Mouse (Mus musculus): ENCODE results near the gene Aqp9.

The Aqp9 gene

DNA sequence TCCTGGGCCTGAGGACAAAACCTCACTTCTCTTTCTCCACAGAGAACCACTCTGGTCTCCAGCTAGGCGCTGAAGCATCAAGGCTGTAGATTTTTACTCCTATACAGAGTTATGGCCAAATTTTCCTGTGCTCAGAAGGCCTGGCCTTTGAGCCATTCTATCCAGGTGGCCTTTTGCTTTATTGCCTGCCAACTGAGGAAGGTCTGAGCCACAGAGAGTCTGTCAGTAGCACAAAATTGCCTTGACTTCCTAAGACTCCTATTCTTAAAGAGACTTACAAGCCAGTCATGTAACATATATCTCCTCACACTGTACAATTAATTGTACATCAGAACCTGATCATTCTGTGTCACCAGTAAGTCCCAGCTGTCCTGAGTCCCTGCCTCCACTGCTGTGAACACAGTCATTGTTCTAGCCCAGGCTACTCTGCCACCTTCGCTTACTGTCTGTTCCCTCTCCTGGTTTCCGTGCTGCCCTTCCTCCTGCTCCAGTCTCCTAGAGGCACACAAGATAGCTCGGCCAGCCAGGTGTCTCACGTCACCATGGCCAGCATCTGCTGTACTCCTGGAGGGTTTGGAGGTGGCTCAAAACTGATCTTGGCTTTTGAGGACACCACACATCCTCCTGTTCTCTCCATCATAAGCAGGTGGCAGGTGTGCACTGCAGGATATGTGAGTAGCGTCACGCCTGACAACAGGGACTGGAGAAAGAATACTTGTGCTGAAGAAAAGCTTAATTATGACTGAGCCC is 96.7 kb downstream of the Aqp9 start:
- peaks cover 13% of the 10 kb centered on the region for H3K27me3 ChIP-seq (ENCODE audit: insufficient read depth, low read length)
- TF ChIP-seq CTCF (conservative IDR thresholded peaks at IDR 0.05; ENCODE audit: low read length) (no peak), NANOG (IDR thresholded peaks at IDR 0.05; ENCODE audit: borderline replicate concordance, low read length) (no peak), POU5F1 (IDR thresholded peaks at IDR 0.05; ENCODE audit: borderline replicate concordance, low read length) (no peak)
- H3K4me3 ChIP-seq (replicated peaks; ENCODE audit: low read length) = no peak overlapping the region
- no peaks in the 10 kb centered on the region for H3K36me3 ChIP-seq (ENCODE audit: insufficient read depth, low read length)
- H3K4me1 ChIP-seq (replicated peaks; ENCODE audit: low read depth, low read length) = no peaks in the 10 kb centered on the region
- H3K9me3 ChIP-seq (ENCODE audit: low read length) = no peaks in the 10 kb centered on the region

- H3K4me1 ChIP-seq (replicated peaks; ENCODE audit: low read depth, low read length) = 0 out of 2 replicates have a peak, but pooled peaks cover 1% of the 10 kb centered on the region
- no peaks in the 10 kb centered on the region for H3K9me3 ChIP-seq (ENCODE audit: low read length)
- no peaks in the 10 kb centered on the region for H3K36me3 ChIP-seq (ENCODE audit: insufficient read depth, low read length)
- no peak for TF ChIP-seq CTCF (conservative IDR thresholded peaks at IDR 0.05; ENCODE audit: low read length)
- no peak for TF ChIP-seq NANOG (IDR thresholded peaks at IDR 0.05; ENCODE audit: borderline replicate concordance, low read length)
- TF ChIP-seq POU5F1 (IDR thresholded peaks at IDR 0.05; ENCODE audit: borderline replicate concordance, low read length) = no peak
- peaks cover 9% of the 10 kb centered on the region; the same call in 1 of the 2 replicates for H3K27me3 ChIP-seq (ENCODE audit: insufficient read depth, low read length)
- H3K4me3 ChIP-seq (replicated peaks; ENCODE audit: low read length) = no peak overlapping the region
These were observed 97.9 kb downstream of the Aqp9 start for GRCm38 (mm10) chr9:71070628-71071027.

- H3K4me1 ChIP-seq (replicated peaks; ENCODE audit: low read depth, low read length) = 0 out of 2 replicates have a peak, but pooled peaks cover 5% of the 10 kb centered on the region
- no peak for TF ChIP-seq CTCF (conservative IDR thresholded peaks at IDR 0.05; ENCODE audit: low read length)
- TF ChIP-seq POU5F1 (IDR thresholded peaks at IDR 0.05; ENCODE audit: borderline replicate concordance, low read length) = no peak
- TF ChIP-seq NANOG (IDR thresholded peaks at IDR 0.05; ENCODE audit: borderline replicate concordance, low read length) = no peak
- no peak overlapping the region for H3K4me3 ChIP-seq (replicated peaks; ENCODE audit: low read length)
- peaks cover 9% of the 10 kb centered on the region; the same call in 1 of the 2 replicates for H3K27me3 ChIP-seq (ENCODE audit: insufficient read depth, low read length)
- no peaks in the 10 kb centered on the region for H3K9me3 ChIP-seq (ENCODE audit: low read length)
- H3K36me3 ChIP-seq (ENCODE audit: insufficient read depth, low read length) = no peaks in the 10 kb centered on the region
These were observed 99.6 kb downstream of the Aqp9 start for GRCm38 (mm10) chr9:71068866-71069390.

DNA sequence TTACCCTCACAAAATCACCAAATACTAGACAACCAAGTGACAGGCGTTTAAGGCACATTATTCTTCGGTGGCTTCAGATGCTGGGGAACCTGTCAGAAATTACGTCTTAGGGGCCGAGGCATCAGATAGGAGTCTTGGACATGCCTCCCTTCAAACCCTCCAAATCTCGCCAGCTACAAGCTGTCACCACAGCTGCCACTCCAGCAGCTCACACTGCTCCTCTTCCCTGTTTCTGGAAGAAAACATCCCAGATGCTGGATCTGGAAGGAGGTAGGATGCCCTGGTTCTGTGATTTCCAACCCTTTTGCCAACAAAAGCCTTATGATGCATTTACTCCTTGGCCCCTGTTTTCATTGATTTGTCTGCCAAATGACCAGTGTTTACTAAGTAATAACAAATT is 101.3 kb downstream of the Aqp9 start:
- Histone ChIP-seq H3K9me3 (ENCODE audit: low read length) (no peaks in the 10 kb centered on the region), H3K4me3 (replicated peaks; ENCODE audit: low read length) (no peak overlapping the region), H3K36me3 (ENCODE audit: insufficient read depth, low read length) (no peaks in the 10 kb centered on the region), H3K27me3 (ENCODE audit: insufficient read depth, low read length) (peaks cover 9% of the 10 kb centered on the region; the same call in 1 of the 2 replicates), H3K4me1 (replicated peaks; ENCODE audit: low read depth, low read length) (0 out of 2 replicates have a peak, but pooled peaks cover 5% of the 10 kb centered on the region)
- TF ChIP-seq POU5F1 (IDR thresholded peaks at IDR 0.05; ENCODE audit: borderline replicate concordance, low read length) = no peak
- TF ChIP-seq NANOG (IDR thresholded peaks at IDR 0.05; ENCODE audit: borderline replicate concordance, low read length) = no peak
- no peak for TF ChIP-seq CTCF (conservative IDR thresholded peaks at IDR 0.05; ENCODE audit: low read length)

- Histone ChIP-seq H3K27me3 (ENCODE audit: insufficient read depth, low read length) (0 out of 2 replicates have a peak, but pooled peaks cover 5% of the 10 kb centered on the region), H3K9me3 (ENCODE audit: low read length) (no peaks in the 10 kb centered on the region), H3K36me3 (ENCODE audit: insufficient read depth, low read length) (no peaks in the 10 kb centered on the region), H3K4me3 (replicated peaks; ENCODE audit: low read length) (no peak overlapping the region), H3K4me1 (replicated peaks; ENCODE audit: low read depth, low read length) (0 out of 2 replicates have a peak, but pooled peaks cover 5% of the 10 kb centered on the region)
- TF ChIP-seq POU5F1 (IDR thresholded peaks at IDR 0.05; ENCODE audit: borderline replicate concordance, low read length) (no peak), CTCF (conservative IDR thresholded peaks at IDR 0.05; ENCODE audit: low read length) (no peak)
These were observed 102.0 kb downstream of the Aqp9 start for GRCm38 (mm10) chr9:71066491-71066890.

GRCm38 (mm10) chr9:71065343-71065875 is 103.1 kb downstream of the Aqp9 start:
- no peaks in the 10 kb centered on the region for H3K36me3 ChIP-seq (ENCODE audit: insufficient read depth, low read length)
- 0 out of 2 replicates have a peak, but pooled peaks cover 5% of the 10 kb centered on the region for H3K4me1 ChIP-seq (replicated peaks; ENCODE audit: low read depth, low read length)
- no peak overlapping the region for H3K4me3 ChIP-seq (replicated peaks; ENCODE audit: low read length)
- no peaks in the 10 kb centered on the region for H3K27me3 ChIP-seq (ENCODE audit: insufficient read depth, low read length)
- no peaks in the 10 kb centered on the region for H3K9me3 ChIP-seq (ENCODE audit: low read length)
- TF ChIP-seq POU5F1 (IDR thresholded peaks at IDR 0.05; ENCODE audit: borderline replicate concordance, low read length) = no peak

DNA sequence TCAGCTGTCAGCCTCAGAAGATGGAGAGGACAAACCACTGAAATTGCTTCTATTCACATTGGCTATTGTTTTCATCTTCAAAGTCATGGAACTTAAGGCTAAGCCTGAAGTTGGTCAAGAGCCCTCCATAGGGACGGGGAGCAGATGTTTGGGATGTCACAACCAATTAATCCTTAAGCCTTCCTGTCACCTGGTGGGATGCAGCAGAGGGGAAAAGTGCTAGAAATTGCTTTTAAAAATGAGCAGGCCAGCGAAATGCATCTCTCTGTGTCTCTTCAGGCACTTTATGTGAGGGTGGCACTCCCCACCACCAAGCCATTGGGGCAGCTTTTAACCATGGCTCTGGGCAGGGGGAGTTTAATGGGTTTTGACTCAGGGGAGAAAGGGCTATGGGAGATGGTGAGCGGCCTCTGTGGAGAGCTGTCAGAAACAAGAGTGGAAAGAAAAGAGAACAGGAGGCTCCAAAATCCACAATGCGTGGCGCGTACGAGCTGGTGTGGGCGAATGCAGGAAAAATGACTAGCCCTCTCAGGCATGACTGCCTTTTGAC is 104.1 kb downstream of the Aqp9 start:
- no peak for TF ChIP-seq POU5F1 (IDR thresholded peaks at IDR 0.05; ENCODE audit: borderline replicate concordance, low read length)
- no peak for TF ChIP-seq CTCF (conservative IDR thresholded peaks at IDR 0.05; ENCODE audit: low read length)
- TF ChIP-seq NANOG (IDR thresholded peaks at IDR 0.05; ENCODE audit: borderline replicate concordance, low read length) = no peak
- no peaks in the 10 kb centered on the region for H3K36me3 ChIP-seq (ENCODE audit: insufficient read depth, low read length)

DNA sequence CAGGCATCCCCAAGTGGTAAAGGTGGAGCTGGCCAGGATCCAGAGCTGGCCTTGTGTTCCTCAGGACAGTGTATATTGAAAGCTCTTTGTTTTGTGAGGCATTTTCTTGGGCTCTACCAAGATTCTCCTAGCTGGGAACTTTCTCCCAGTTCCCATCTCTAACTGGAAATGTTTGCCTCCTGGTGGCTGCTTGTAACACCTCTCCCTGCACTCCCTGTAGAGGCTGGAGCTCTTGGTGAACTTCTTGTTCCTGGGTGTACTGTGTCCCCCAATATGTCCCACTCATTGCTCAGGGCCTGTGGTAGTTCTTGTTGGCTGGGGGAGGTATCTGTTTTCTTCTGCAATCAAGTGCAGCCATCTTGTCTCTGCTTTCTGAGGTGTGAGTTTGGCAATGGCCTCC is 104.9 kb downstream of the Aqp9 start:
- Histone ChIP-seq H3K4me3 (replicated peaks; ENCODE audit: low read length) (no peak overlapping the region), H3K27me3 (ENCODE audit: insufficient read depth, low read length) (no peaks in the 10 kb centered on the region), H3K36me3 (ENCODE audit: insufficient read depth, low read length) (no peaks in the 10 kb centered on the region), H3K9me3 (ENCODE audit: low read length) (no peaks in the 10 kb centered on the region), H3K4me1 (replicated peaks; ENCODE audit: low read depth, low read length) (0 out of 2 replicates have a peak, but pooled peaks cover 5% of the 10 kb centered on the region)
- TF ChIP-seq CTCF (conservative IDR thresholded peaks at IDR 0.05; ENCODE audit: low read length) = no peak

More for the DNA sequence above, 104.1 kb downstream of the Aqp9 start:
- Histone ChIP-seq H3K27me3 (ENCODE audit: insufficient read depth, low read length) (no peaks in the 10 kb centered on the region), H3K4me1 (replicated peaks; ENCODE audit: low read depth, low read length) (0 out of 2 replicates have a peak, but pooled peaks cover 5% of the 10 kb centered on the region), H3K4me3 (replicated peaks; ENCODE audit: low read length) (no peak overlapping the region), H3K9me3 (ENCODE audit: low read length) (no peaks in the 10 kb centered on the region)
